Mouse (Mus musculus): Measurements from ENCODE around the gene Etv6.

Etv6 gene

DNA sequence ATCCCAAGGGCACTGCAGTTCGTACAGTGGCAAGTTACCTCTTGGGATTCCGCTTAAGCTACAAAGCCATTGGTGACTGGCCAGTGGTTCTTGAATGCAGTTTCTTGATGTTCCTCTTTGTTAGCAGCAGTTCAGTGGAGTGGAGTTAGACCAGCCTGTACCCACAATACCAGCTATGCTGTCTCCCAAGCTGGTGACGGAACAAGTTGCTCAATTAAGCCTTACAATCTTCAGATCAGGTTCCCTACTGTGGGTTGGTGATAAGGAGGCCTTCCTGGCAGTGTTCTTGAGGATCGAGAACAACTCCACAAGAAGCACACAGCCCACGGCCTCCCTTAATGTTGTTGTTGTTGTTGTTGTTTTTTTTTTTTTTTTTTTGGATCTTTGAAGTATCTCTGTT, 95.3 kb downstream of the Etv6 start:
- in situ Hi-C loops (cut with MboI; ENCODE audit: unreplicated experiment in 2 of 2): no loop called here

- in situ Hi-C loops (cut with MboI; ENCODE audit: unreplicated experiment in 2 of 2): no loop called here
Observed at GRCm38 (mm10) chr6:134131601-134132000, 96.1 kb downstream of the Etv6 start.

- in situ Hi-C loops (cut with MboI; ENCODE audit: unreplicated experiment in 2 of 2): no loop called here
Observed at GRCm38 (mm10) chr6:134133756-134134155, 98.3 kb downstream of the Etv6 start.

- in situ Hi-C loops (cut with MboI; ENCODE audit: unreplicated experiment in 2 of 2): no loop called here
Observed at GRCm38 (mm10) chr6:134134821-134135323, 99.4 kb downstream of the Etv6 start.

GRCm38 (mm10) chr6:134136315-134136714, 100.8 kb downstream of the Etv6 start:
- in situ Hi-C loops (cut with MboI; ENCODE audit: unreplicated experiment in 2 of 2): no loop called here

- in situ Hi-C loops (cut with MboI; ENCODE audit: unreplicated experiment in 2 of 2): no loop called here
Observed at GRCm38 (mm10) chr6:134139359-134139758, 103.9 kb downstream of the Etv6 start.

GRCm38 (mm10) chr6:134140718-134141615, 105.5 kb downstream of the Etv6 start:
- in situ Hi-C loops (cut with MboI; ENCODE audit: unreplicated experiment in 2 of 2): no loop called here

GRCm38 (mm10) chr6:134141616-134142165, 106.2 kb downstream of the Etv6 start:
- in situ Hi-C loops (cut with MboI; ENCODE audit: unreplicated experiment in 2 of 2): no loop called here

- in situ Hi-C loops (cut with MboI; ENCODE audit: unreplicated experiment in 2 of 2): no loop called here
Observed at GRCm38 (mm10) chr6:134142700-134143099, 107.2 kb downstream of the Etv6 start.

DNA sequence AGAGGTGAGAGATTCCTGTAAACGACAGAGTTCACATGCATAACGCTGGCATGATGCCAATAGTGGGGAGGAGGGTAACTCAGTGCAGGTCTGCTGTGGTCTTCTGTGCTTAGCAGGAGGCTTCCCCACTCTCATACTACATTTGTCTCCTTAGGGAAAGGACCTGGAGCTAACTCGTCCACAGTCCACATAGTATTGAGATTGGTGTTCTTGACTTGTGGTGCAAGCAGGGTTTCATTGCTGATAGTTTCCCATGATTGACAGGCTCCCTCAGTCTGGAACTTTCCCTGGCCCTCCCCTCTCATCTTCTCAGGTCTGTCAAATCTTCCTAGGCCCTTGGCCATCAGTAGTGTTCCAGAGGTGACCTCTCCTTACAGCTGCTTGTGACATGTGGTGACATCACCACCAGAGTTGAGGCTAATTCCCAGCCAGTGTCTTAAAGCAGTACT, 108.2 kb downstream of the Etv6 start:
- in situ Hi-C loops (cut with MboI; ENCODE audit: unreplicated experiment in 2 of 2): no loop called here

DNA sequence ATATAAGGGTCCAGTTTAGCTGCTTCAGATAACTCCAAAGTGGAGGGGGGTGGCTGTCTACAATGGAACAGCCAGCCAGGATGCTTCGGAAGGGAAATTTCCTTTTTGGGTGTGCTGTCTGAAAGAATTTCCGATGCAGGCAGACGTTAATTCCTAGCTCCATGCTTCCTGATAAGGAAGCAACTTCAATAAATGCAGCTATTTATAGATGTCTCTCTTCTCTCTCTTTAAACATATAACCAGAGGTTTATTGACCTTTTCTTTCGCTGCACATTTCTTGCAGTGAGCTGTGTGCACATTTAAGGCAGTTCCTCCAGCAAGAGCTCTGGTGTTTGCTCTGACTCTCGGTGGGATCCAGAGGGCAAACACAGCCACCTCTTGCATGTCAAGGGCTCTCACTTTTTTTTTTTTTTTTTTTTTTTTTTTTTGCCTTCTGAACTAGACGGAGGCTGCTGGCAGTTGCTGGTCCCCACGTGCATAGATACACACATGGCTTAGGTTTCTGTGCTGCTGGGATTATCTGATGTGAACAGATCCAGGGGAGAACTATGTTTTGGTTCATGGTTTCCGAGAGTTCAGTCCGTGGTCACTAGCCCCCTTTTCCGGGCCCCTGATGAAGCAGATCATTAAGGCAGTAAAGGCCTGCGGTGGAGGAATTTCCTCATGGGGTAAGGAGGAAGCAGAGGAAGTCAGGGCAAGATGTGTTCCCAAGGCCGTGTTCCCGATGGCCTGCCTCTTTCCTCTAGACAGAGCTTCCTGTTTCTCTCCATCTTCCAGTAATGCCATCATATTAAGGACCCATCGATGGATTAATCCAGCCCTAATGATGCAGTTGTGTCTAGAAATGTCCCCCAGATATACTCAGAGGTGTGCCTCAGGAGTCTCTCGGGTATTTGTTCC, 109.0 kb downstream of the Etv6 start:
- in situ Hi-C loops (cut with MboI; ENCODE audit: unreplicated experiment in 2 of 2): no loop called here

GRCm38 (mm10) chr6:134147596-134148442, 112.3 kb downstream of the Etv6 start:
- in situ Hi-C loops (cut with MboI; ENCODE audit: unreplicated experiment in 2 of 2): no loop called here

DNA sequence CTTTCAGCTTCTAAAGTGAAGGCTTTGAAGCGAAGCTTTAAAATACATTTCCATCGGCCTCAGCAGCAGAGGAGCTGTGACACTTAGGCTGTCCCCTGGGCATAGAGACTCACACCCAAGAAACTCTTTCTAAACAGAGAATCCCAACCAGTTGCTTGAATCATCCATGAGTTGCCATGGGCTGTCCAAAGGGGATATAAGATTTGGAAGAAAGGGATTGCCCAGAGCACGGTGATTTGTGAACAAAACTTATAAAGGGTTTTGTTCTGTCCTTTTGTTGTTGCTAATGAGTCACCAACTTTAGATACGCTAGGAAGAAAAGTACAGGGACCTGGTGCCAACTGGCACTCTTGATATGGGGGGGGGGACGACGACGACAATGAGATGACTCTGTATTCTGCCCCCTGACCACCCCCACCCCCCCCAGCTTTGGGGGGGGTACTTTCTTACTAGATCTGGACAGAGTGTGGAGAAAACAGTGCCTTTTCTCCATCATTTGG, 113.0 kb downstream of the Etv6 start:
- in situ Hi-C loops (cut with MboI; ENCODE audit: unreplicated experiment in 2 of 2): no loop called here

- in situ Hi-C loops (cut with MboI; ENCODE audit: unreplicated experiment in 2 of 2): no loop called here
Observed at GRCm38 (mm10) chr6:134149606-134150005, 114.1 kb downstream of the Etv6 start.

DNA sequence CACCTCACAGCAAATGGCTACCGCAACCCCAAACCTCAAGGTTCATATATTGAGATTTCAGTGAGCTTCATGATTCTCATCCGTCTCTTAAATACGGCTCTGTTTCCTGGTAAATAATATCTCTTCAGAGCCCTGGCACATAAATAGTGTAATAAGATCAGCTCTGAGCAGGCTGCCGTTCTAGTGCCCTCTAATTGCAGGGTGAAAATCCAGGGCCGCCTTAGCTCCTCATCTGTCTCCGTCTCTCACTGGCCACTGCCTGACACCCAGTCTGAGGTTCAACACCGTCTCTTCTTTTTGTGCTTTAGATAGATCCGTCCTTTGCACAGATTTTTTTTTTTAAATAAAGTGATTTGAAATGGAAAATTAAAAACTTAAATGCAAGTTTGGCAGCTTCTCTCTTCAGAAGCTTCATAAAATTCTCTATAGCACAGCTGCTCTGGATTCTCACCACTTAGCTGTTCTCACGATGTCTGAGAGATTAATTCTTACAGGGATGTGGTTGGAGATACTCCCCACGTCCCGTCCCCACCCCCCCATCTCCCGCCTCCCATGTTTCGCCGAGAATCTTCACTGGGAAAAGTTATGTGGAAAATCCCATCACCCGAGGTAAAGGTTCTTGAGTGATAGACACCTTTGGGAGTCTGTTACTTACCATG, 115.7 kb downstream of the Etv6 start:
- in situ Hi-C loops (cut with MboI; ENCODE audit: unreplicated experiment in 2 of 2): no loop called here

- in situ Hi-C loops (cut with MboI; ENCODE audit: unreplicated experiment in 2 of 2): no loop called here
Observed at GRCm38 (mm10) chr6:134151853-134152505, 116.5 kb downstream of the Etv6 start.

DNA sequence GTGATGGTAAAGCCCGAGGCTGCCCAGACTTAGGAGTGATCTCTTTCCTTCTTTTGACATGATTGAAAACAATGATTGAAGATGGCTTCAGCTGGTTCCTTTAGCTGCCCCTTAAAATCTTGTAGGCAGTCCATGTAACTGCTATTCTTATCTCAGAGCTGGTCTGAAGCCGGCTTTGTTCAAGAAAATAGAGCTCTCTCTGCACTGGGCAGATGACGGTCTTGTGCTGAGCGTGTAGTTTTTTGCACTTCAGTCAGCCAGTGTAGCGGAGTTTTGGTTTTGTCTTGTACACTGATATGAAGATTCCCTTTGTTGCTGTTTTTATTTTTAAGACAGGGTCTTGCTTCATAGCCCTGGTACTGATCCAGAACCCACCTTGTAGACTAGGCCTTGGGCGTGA, 117.0 kb downstream of the Etv6 start:
- in situ Hi-C loops (cut with MboI; ENCODE audit: unreplicated experiment in 2 of 2): no loop called here

- in situ Hi-C loops (cut with MboI; ENCODE audit: unreplicated experiment in 2 of 2): no loop called here
Observed at GRCm38 (mm10) chr6:134154746-134155145, 119.2 kb downstream of the Etv6 start.
